Mouse (Mus musculus) cortical plate, adult 2 months (tissue): ENCODE results near the gene Vasp.

Experiments
- CTCF ChIP-seq: fragments of 200-500 bp; IDR thresholded peaks from 2 replicates; pipeline ENCODE4 v1.5.1; 2011; ENCODE audit warnings: mild to moderate bottlenecking, control low read depth, low read length; ENCODE audit not compliant: insufficient read depth; ENCODE audit errors: extremely low read depth
- POLR2A ChIP-seq: fragments of 200-500 bp; IDR thresholded peaks from 2 replicates; pipeline ENCODE4 v1.6.1; 2011; ENCODE audit warnings: mild to moderate bottlenecking, low read length, control low read depth; ENCODE audit not compliant: insufficient read depth; ENCODE audit errors: extremely low read depth

DNA sequence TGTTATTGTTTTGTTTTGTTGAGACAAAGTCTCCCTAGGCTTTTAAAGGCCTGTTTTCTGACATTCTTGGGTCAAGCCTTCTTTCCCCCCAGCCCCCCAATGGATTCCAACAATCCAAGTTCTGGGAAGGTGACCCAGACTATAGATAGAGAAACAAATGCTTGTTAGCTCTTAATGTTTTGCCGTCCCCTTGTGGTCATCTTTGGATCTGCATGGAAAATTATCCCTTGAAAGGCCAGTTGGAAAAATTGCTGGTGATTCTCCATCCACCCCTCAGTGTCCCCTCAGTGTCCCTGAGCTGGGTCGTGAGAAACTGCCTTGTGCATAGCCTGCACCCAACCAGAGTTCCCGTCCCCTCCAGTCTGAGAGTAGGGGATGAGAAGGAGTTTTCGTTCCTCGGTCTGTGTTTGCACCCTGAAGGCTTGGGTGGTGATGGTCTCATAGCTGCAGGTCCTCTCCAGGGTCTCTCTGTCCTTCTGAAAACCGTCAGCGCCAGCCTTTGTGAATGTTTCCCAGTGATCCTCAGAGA, 62.6 kb downstream of the Vasp start:
- TF ChIP-seq CTCF: peak; percentile 55; the same call in 1 of the 2 replicates
- no peak for TF ChIP-seq POLR2A
